Mouse (Mus musculus): ENCODE results near the gene Tsx. TPM values are rescaled to one million over a fixed set of nuclear protein-coding genes. Genes with fewer than 3 reads are reported as not detected.
"Not testable (repeated sequence)": the region's sequence is repeated elsewhere in the genome, so short reads cannot be mapped to it uniquely, and the experiment has no call there.

Gene Tsx
- total RNA-seq, 1 experiment = 4.3 TPM

DNA sequence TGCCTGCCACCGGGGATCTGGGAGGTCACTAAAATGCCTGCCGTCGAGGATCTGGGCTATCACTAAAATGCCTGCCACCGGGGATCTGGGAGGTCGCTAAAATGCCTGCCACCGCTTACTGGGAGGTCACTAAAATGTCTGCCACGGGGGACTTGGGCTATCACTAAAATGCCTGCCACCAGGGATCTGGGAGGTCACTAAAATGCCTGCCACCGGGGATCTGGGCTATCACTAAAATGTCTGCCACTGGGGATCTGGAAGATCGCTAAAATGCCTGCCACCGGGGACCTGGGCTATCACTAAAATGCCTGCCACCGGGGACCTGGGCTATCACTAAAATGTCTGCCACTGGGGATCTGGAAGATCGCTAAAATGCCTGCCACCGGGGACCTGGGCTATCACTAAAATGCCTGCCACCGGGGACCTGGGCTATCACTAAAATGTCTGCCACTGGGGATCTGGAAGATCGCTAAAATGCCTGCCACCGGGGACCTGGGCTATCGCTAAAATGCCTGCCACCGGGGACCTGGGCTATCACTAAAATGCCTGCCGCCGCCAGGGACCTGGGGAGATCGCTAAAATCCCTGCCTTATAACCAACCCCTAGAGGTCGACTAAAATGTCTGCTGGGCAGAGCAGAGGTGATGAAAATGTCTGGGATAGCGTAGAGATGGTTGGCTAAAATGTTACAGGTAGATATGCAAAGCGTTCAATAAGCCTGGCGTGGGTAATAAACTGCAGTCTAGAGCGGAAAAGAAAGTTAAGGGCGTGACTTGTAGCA, 34.9 kb downstream of the Tsx start:
- Histone ChIP-seq H3K9ac (ENCODE audit: insufficient read depth, low read depth, low read length, poor library complexity, severe bottlenecking) (peak overlapping the region; percentile 85), H3K27ac (ENCODE audit: insufficient read depth, low read depth, low read length, poor library complexity, severe bottlenecking) (peak overlapping the region; percentile 81), H3K4me3 (ENCODE audit: insufficient read depth in 1 of 2, low read depth in 1 of 2, low read length in 2 of 2, poor library complexity in 1 of 2, severe bottlenecking in 1 of 2) (peak overlapping the region; percentile 74 to 83)
- DNase-seq (ENCODE audit: low read depth, low spot score); H3K4me1 ChIP-seq (ENCODE audit: control insufficient read depth in 2 of 2, insufficient read depth in 2 of 2, low read length in 2 of 2, poor library complexity in 1 of 2); H3K9me3 ChIP-seq (ENCODE audit: control insufficient read depth, insufficient read depth, low read depth, low read length); H3K36me3 ChIP-seq (ENCODE audit: control insufficient read depth, insufficient read depth, low read length, poor library complexity, severe bottlenecking): not testable (repeated sequence)
- in situ Hi-C loops (cut with MboI; ENCODE audit: low sequenced_read_pairs in 2 of 2, unreplicated experiment in 2 of 2) = loop anchor here in 1 of 2 experiments (10.0 kb wide), 1 partner anchor 184 kb away; no protein-coding TSS in a partner anchor
- TF ChIP-seq ZC3H11A (IDR thresholded peaks at IDR 0.05; ENCODE audit: borderline replicate concordance, low read depth, low read length) = peak; percentile 95

DNA sequence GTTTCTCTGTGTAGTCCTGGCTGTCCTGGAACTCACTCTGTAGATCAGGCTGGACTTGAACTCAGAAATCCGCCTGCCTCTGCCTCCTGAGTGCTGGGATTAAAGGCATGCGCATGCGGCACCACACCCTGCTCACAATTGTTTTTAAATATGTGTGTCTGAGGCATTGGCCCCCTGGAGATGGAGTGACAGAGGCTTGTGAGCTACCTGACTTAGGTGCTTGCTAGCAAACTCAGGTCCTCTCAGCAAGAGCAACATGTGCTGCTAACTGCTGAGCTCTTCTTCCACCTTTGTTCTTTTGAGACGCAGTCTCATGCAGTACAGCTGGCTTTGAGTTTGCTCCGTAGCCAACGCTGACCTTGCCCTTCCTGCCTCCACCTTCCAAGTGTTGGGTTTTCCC, 38.5 kb downstream of the Tsx start:
- H3K27ac ChIP-seq (ENCODE audit: insufficient read depth, low read depth, low read length, poor library complexity, severe bottlenecking) = peak overlapping the region; percentile 67
- H3K4me1 ChIP-seq (ENCODE audit: control insufficient read depth in 2 of 2, insufficient read depth in 2 of 2, low read length in 2 of 2, poor library complexity in 1 of 2) = 0 out of 4 replicates have a peak, but pooled peaks cover 0 to 2% of the 10 kb centered on the region in 2 experiments
- no peak for DNase-seq (ENCODE audit: low read depth, low spot score)
- no peak overlapping the region; the same call in 1 of the 2 replicates for H3K9ac ChIP-seq (ENCODE audit: insufficient read depth, low read depth, low read length, poor library complexity, severe bottlenecking)
- H3K36me3 ChIP-seq (ENCODE audit: control insufficient read depth, insufficient read depth, low read length, poor library complexity, severe bottlenecking) = peaks cover 9% of the 10 kb centered on the region
- no peaks in the 10 kb centered on the region for H3K9me3 ChIP-seq (ENCODE audit: control insufficient read depth, insufficient read depth, low read depth, low read length)
- H3K4me3 ChIP-seq (ENCODE audit: insufficient read depth in 1 of 2, low read depth in 1 of 2, low read length in 2 of 2, poor library complexity in 1 of 2, severe bottlenecking in 1 of 2) = peak overlapping the region; percentile 21 to 38; a peak in 2 of 4 replicates
- in situ Hi-C loops (cut with MboI; ENCODE audit: low sequenced_read_pairs in 2 of 2, unreplicated experiment in 2 of 2) = no loop called here
- TF ChIP-seq ZNF384 (IDR thresholded peaks at IDR 0.05; ENCODE audit: low read depth, low read length) (no peak), ZC3H11A (IDR thresholded peaks at IDR 0.05; ENCODE audit: borderline replicate concordance, low read depth, low read length) (no peak), CHD2 (IDR thresholded peaks at IDR 0.05; ENCODE audit: low read depth, low read length) (no peak)

DNA sequence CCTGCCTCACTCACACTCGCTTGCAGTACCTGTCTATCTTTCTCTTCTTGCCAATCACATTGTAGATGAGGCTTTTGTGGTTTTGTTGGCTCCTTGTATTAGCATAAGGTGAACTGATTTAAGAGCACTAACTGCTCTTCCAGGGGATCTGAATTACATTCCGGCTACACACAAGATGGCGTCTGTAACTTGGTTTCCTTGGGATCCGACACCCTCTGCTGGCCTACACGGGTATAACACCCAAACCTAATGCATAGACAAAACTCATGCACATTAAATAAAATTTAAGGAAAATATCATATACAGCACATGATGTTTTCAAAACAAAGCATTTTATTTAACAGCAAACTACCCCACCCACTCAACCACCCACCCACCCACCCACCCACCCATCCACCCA, 45.8 kb downstream of the Tsx start:
- no peak for DNase-seq (ENCODE audit: low read depth, low spot score)

DNA sequence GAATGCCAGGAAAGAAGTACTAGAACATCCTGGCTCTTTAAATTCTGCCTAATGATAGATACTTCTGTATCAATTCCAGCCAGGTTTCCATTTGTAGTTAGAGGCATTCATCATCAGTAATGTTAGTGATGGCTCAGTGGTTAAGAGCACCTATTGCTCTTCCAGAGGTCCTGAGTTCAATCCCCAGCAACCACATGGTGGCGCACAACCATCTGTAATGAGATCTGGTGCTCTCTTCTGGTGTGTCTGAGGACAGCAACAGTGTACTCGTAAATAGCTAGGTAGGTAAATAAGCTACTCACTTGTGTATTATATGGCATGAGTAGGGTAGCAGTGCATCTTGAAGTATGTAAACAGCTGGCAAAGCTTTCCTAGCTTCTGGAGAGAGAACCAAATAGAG, 54.7 kb downstream of the Tsx start:
- H3K4me1 ChIP-seq (ENCODE audit: control insufficient read depth in 2 of 2, insufficient read depth in 2 of 2, low read length in 2 of 2, poor library complexity in 1 of 2) = no peaks in the 10 kb centered on the region; a peak in 1 of 4 replicates
- H3K9ac ChIP-seq (ENCODE audit: insufficient read depth, low read depth, low read length, poor library complexity, severe bottlenecking) = no peak overlapping the region
- H3K4me3 ChIP-seq (ENCODE audit: insufficient read depth in 1 of 2, low read depth in 1 of 2, low read length in 2 of 2, poor library complexity in 1 of 2, severe bottlenecking in 1 of 2) = no peak overlapping the region
- TF ChIP-seq MAFK (IDR thresholded peaks at IDR 0.05; ENCODE audit: insufficient read depth, low read depth, low read length) (no peak), CHD2 (IDR thresholded peaks at IDR 0.05; ENCODE audit: low read depth, low read length) (no peak), ZC3H11A (IDR thresholded peaks at IDR 0.05; ENCODE audit: borderline replicate concordance, low read depth, low read length) (no peak), ZNF384 (IDR thresholded peaks at IDR 0.05; ENCODE audit: low read depth, low read length) (no peak), HCFC1 (IDR thresholded peaks at IDR 0.05; ENCODE audit: borderline replicate concordance, insufficient read depth, low read length) (no peak)
- no peak overlapping the region for H3K27ac ChIP-seq (ENCODE audit: insufficient read depth, low read depth, low read length, poor library complexity, severe bottlenecking)
- peaks cover 6% of the 10 kb centered on the region for H3K36me3 ChIP-seq (ENCODE audit: control insufficient read depth, insufficient read depth, low read length, poor library complexity, severe bottlenecking)
- no peak for DNase-seq (ENCODE audit: low read depth, low spot score)
- in situ Hi-C loops (cut with MboI; ENCODE audit: low sequenced_read_pairs in 2 of 2, unreplicated experiment in 2 of 2) = no loop called here
- no peaks in the 10 kb centered on the region for H3K9me3 ChIP-seq (ENCODE audit: control insufficient read depth, insufficient read depth, low read depth, low read length)

More for the DNA sequence above, 45.8 kb downstream of the Tsx start:
- H3K9ac ChIP-seq (ENCODE audit: insufficient read depth, low read depth, low read length, poor library complexity, severe bottlenecking) = no peak overlapping the region; the same call in 1 of the 2 replicates
- peak overlapping the region in 1 of 2 experiments; percentile 7; a peak in 2 of 4 replicates for H3K4me3 ChIP-seq (ENCODE audit: insufficient read depth in 1 of 2, low read depth in 1 of 2, low read length in 2 of 2, poor library complexity in 1 of 2, severe bottlenecking in 1 of 2)
- peaks cover 0 to 2% of the 10 kb centered on the region in 2 experiments; a peak in 2 of 4 replicates for H3K4me1 ChIP-seq (ENCODE audit: control insufficient read depth in 2 of 2, insufficient read depth in 2 of 2, low read length in 2 of 2, poor library complexity in 1 of 2)
- no peak overlapping the region for H3K27ac ChIP-seq (ENCODE audit: insufficient read depth, low read depth, low read length, poor library complexity, severe bottlenecking)
- in situ Hi-C loops (cut with MboI; ENCODE audit: low sequenced_read_pairs in 2 of 2, unreplicated experiment in 2 of 2) = no loop called here
- TF ChIP-seq CHD2 (IDR thresholded peaks at IDR 0.05; ENCODE audit: low read depth, low read length) (no peak), ZNF384 (IDR thresholded peaks at IDR 0.05; ENCODE audit: low read depth, low read length) (no peak), ZC3H11A (IDR thresholded peaks at IDR 0.05; ENCODE audit: borderline replicate concordance, low read depth, low read length) (no peak), HCFC1 (IDR thresholded peaks at IDR 0.05; ENCODE audit: borderline replicate concordance, insufficient read depth, low read length) (no peak), MAFK (IDR thresholded peaks at IDR 0.05; ENCODE audit: insufficient read depth, low read depth, low read length) (no peak)
- H3K9me3 ChIP-seq (ENCODE audit: control insufficient read depth, insufficient read depth, low read depth, low read length) = no peaks in the 10 kb centered on the region
- peaks cover 13% of the 10 kb centered on the region for H3K36me3 ChIP-seq (ENCODE audit: control insufficient read depth, insufficient read depth, low read length, poor library complexity, severe bottlenecking)
